Mouse (Mus musculus): Measurements from ENCODE around the gene Gm29797.

Gm29797 gene

DNA sequence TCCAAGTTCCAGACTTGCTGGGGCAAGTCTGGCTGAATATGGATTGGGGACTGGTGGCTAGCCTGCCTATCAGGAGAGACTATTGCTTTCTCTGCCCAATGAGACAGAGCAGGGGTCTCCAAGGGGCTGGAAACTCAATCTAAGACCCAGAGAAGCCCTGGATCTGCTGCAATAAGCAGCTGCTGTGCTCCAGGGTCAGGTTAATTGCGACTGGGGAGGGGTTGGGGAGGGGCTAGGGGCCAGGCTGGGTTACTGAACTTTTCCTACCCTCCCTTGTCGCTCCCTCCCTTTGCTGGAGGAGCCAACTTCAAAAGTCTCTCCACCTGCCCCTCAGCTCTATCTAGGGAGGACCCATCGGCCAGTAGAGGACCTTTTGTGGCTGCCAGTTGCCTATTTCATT is at the start of gene Gm29797:
Gene Gm29797, plus strand, starts transcription at position 301 of the 400 bp plus-strand sequence.
- DNase-seq (ENCODE audit: low read depth): no peak

DNA sequence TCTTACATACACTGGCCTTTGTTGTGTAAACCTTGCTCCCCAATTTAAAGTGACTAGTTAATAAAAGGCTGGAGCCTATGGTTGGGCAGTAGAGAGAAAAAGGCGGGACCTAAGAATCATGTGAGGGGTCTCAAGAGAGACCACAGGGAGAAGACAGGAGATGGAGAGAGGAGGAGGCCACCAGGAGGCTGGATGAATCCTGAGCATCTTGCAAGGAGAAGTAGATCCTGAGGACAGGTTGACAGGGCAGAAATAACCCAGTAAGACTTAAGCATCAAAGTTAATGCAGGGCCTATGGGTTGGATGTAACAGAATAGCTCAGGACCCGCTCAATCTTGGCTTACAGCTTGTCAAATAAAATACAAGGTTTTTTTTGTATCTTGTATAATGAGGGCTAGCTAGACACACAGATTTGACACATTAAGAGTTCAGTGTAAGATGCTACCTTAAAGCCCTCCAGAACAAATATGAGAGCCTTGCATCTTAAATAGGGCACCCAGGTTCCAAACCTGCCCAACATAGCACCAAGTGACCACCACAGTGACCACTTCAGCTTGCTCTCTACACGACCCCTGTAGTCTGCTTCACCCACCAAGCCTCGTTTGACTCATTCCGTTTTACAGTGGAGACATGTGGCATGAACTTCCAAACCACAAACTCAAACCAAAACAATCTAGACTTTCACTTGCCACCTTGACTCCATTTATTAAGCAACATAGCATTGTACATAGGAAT is 37.9 kb upstream of the Gm29797 start:
- peak; percentile 15 for DNase-seq (ENCODE audit: low read depth)

DNA sequence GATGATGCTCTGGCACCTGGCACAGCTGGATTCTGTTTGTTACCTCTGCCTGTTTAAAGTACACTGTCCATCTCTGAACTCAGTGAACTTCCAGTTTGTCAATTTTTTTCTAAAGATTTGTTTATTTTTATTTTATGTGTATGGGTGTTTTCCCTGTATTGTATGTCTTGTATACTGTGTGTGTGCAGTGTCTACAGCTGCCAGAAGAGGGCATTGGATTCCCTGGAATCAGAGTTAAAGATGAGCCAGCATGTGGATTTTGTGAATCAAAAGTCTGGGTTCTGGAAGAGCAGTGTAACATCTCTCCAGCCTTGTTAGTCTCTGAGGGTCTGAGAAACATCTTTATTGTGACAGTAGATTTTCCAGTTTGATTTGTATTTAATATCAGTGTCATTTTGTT is 33.4 kb upstream of the Gm29797 start:
- DNase-seq (ENCODE audit: low read depth): peak; percentile 57

DNA sequence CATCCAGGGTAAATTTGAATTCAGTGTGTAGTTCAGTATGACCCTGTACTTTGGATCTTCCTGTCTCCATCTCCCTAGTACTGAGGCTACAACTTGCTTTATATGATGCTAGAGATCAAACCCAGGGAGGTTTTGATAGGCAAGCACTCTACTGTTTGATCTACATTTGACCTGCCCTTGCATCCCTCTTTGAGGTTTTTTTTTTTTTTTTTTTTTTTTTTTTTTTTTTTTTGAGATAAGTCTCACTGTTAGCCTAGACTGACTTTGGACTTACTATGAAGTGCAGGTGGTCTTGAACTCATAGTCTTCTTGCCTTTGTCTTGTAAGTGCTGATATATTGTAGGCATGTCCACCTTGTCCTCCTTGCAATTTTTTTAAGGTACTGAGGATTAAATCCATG is 28.4 kb upstream of the Gm29797 start:
- DNase-seq (ENCODE audit: low read depth): no peak

DNA sequence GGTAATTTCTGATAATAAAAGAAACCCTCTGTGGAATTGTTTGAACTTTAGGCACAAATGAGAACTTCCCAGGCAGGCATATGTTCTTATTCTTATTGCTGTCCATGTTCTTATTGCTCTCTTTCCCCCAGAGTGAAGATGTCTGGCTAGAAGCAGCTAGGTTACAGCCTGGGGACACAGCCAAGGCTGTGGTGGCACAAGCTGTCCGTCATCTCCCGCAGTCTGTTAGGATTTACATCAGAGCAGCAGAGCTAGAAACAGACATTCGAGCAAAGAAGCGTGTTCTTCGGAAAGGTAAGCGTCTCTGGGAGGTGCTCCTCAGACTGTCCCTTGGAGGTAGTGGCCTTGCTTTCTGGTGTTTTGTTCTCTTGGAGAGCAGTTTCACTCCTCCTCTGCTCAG is 24.2 kb upstream of the Gm29797 start:
- DNase-seq (ENCODE audit: low read depth): no peak

DNA sequence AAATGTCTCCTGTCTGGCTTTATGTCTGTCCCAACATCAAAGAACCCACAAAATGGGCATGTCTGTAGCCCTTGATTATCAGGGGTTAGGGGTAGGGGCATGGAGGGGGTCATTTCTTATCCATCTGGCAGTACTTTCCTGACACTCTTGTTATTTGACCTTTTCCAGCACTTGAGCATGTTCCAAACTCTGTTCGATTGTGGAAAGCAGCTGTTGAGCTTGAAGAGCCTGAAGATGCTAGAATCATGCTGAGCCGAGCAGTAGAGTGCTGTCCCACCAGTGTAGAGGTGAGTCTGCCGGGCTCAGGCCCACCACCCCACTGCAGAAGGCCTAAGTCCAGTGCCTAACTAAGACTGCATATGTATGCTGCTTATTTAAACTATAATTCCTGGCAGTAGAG is 21.0 kb upstream of the Gm29797 start:
- DNase-seq (ENCODE audit: low read depth): no peak

DNA sequence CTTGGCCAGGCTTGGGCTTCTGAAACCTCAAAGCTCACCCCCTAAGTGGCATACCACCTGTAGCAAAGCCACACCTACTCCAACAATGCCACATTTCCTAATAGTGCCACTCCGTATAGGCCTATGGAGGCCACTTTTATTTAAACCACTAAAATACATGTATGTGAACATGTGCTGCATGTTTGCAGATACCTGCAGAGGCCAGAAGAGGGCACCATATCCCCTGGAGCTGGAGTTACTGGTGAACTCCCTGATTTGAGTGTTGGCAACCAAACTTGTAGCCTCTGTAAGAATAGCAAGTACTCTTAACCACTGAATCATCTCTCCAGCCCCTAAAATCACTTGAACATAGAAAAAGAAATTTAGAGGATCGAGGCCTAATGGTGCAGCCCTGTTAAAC is 12.5 kb upstream of the Gm29797 start:
- DNase-seq (ENCODE audit: low read depth): peak; percentile 80

DNA sequence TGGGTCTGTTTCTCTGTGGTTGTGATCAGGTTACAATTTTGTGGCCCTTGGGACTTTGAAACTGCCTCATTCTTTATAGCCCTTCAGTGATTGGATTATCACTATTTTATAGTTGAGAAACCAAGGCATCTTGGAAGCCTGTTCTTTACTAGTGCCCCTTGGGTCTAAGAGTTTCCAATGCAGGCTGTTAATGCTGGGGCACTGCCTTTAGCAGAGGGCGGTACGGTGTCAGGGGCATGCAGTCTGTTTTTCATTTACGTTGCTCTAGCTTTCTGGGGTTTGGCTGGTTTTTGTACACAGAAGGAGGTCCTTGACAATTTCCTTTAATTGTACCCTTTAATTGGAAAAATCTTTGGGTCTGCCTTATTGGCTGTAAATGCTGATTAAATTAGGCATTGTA is 11.2 kb upstream of the Gm29797 start:
- DNase-seq (ENCODE audit: low read depth): no peak

DNA sequence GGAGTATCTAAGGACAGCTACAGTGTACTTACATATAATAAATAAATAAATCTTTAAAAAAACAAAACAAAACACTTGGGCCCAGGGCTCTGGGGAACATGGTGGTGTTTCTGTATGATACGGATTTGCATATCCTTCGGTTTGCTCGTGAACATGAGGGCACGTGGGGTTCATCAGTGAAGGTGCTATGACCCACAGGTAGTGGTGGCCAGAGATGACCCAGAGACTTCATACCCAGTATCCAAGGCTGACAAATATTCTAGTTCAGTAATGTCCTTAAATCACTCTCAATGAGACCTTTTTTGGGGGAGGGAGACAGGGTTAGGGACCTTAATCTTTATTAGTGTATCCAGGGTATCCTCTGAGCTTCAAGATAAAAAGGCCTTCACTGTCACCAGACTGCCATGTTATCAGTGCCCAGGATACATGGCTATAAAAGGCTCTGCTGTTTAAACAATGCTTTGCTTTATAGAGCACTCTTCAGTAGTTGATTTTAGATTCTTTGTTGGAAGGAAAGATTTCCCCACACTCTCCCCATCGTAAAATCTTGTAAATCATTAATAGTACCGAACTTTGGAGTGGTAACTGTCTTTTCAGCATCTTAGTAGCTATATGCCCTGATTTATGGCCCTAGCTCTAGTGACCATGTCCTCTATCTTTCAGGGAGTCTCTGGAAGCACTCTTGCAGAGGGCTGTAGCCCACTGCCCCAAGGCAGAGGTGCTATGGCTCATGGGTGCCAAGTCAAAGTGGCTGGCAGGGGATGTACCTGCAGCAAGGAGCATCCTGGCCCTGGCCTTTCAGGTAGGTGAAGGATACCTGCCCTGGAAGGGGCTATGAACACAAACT is 10.0 kb upstream of the Gm29797 start:
- no peak for DNase-seq (ENCODE audit: low read depth)

DNA sequence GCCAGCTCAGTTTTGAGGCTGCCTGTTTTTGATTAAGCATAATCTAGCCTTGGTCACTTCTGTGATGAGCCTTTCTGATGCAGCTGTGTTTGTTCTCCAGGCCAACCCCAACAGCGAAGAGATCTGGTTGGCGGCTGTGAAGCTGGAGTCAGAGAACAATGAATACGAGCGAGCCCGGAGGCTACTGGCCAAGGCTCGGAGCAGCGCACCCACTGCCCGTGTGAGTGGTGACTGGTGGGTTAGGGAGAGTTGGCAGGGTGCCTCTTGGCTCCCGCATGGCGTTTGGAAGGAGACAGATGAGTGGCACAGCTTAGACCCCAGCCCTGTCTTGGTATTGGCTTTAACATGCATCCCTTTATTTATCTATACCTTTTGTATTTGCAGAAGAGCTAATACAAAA is 7.9 kb upstream of the Gm29797 start:
- no peak for DNase-seq (ENCODE audit: low read depth)

DNA sequence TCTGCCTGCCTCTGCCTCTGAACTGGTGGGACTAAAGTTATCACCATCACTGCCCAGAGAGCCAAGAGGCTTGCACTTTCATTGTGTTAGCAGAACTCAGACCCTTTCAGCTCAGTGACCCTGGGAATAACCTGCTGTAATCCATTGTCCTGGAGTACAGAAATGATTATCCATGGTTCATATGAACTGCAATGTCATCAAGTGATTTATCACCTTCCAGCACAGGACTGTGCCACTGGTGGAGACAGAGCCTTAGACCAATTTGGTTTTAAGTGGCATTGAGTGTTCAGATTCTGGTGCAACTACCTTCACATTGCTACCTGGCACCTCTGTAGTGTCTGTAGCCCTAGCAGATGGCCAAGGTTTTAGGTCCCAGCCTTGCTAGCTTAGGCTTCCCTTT is 3.8 kb upstream of the Gm29797 start:
- DNase-seq (ENCODE audit: low read depth): no peak

DNA sequence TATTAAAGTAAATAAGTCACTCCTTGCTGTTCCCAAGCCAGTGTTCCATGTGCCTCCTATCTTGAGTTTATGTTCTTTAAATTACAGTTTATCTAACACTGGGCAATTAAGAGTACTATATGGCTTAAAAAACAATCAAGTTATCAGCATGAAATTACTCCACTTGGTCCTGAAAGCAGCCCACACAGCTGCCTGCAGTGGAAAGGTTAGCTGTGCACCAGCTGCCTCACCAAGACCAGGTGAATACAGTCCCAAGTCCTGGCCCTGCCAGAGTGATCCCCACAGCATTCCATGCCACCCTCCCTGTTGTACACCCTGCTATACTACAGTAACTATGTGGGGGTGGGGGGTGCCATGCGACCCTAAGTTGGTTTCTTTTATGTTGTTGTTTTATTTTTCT is 3.3 kb upstream of the Gm29797 start:
- DNase-seq (ENCODE audit: low read depth): no peak

DNA sequence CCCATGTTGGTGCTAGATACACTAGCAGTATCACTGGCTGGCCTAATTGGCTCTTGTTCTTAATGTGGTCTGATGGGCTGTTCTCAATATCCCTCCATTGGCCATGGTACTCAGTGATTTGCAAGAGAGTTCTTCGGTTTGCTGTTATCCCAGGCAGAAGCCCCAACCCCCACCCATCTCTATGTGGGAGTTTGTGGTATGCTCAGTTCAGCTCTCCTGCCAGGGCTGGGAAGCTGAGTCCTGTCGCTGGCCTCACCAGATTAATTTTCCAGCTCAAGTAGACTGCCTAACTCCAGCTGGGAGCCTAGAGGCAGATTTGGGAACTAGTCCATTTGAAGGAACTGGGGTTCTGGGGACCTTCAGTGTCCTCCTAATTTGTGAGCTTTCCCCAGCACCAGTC is 607 bp downstream of the Gm29797 start:
- DNase-seq (ENCODE audit: low read depth): no peak

DNA sequence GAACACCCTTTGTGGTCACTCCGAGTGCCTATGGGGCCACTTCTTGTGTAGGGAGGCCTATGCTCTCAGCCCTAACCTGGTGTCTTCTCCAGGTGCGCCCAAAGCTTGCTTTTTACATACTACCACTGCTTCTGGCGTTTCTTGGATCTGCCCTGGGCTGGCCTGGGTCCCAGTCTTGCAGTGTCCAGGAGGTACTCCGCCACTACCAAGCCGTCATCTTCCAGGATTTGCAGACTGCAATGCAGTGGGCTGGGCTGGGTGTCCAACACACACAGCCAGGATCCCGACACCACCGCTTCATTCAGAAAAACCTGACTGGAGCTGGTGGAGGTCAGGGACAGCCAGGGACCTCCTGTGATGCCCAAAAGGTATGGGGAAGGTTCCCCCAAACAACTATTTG is 1.7 kb downstream of the Gm29797 start:
- DNase-seq (ENCODE audit: low read depth): no peak

DNA sequence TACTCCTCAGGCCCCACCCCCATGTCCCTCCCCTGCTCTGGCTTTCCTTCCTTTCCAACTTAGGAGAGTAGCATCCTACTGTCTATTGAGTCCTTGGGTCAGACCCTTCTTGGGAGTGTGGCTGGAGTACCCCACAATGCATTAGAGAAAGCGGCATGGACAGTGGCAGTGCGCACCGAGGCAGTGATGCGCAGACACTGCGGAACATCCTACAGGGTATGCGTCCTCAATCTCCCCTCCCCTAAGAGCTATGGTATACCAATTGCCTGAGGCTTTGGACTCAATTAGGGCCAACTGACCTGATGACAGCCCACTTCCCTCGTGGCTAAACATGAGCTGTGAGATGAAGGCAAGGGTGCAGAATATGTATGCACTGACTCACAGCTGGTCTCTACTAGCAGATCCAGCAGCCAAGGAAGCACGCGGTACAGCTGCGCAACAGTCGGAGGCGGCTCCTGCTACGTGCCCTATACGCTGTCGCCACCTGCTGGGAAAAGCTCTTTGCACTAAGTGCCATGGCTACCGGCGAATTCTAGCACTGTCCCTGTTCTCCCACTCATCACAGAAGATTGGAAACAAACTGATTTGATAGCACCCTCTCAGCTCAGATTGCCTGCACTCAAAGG is 2.2 kb downstream of the Gm29797 start:
- peak; percentile 91 for DNase-seq (ENCODE audit: low read depth)

DNA sequence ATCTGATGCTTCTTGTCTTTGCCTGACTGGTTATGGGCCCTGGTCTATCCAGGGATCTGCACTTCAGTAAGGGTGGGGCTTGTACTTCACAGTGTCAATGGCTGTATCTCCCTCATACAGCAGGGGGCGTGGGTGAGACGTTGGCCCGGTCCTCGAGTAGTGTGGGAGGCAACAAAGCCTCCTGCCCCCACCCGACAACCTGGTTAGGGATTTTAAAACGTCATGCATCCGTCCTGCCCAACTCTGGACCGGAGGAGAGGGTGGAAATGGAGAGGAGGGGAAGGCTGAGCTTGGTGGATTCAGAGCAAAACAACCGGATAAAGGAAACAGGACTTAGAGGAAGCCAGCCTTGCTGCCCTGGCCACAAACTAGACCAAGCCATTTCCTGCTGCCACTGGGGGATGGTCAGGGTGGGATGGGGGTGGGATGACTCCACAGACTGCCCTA is 2.8 kb downstream of the Gm29797 start:
- peak; percentile 95 for DNase-seq (ENCODE audit: low read depth)

DNA sequence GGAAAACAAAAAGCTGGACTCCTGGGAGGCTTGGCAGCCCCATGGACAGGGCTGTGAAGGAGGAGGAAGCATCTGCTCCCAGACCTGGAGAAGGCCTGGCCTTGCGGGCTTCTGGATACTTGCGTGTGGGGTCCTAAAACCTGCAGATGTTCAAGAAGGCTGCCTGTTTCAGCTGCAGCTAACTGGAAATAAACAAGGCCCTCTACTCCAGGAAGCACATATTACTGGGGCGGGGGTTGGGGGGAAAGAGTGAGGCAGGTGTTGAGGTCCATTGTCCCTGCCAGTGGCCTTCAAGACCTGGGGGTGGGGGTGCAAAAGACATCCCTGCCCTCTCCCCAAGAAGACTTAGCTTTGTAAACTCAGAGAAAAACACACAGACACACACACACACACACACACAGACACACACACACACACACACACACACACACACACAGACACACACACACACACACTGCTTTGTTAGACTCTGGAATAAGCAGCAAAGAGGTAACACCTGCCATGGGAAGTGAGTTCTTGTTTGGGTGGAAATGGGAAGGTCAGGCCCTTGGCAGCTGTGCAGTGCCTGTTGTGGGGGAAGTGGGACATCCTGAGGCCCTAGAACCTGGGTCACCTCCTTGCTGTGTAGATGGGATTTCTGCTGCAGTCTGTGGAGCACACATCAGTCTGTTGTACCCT is 5.9 kb downstream of the Gm29797 start:
- peak; percentile 32 for DNase-seq (ENCODE audit: low read depth)

DNA sequence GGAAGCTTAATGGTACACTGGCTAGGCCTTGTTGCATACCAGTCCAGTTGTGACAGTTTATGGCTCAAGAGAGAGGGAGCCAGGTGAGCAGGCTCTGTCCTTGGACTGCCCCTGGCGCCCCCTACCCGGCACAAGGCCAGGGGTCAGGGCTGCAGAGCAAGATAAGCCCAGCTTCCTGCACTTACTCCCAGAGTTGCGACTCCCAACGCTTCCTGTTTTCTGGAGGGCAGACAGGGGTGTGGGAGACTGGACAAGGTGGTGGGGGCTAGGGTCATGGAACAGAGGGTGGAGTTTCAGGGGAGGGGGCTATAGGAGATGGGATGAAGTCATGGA is 6.4 kb downstream of the Gm29797 start:
- DNase-seq (ENCODE audit: low read depth): no peak

DNA sequence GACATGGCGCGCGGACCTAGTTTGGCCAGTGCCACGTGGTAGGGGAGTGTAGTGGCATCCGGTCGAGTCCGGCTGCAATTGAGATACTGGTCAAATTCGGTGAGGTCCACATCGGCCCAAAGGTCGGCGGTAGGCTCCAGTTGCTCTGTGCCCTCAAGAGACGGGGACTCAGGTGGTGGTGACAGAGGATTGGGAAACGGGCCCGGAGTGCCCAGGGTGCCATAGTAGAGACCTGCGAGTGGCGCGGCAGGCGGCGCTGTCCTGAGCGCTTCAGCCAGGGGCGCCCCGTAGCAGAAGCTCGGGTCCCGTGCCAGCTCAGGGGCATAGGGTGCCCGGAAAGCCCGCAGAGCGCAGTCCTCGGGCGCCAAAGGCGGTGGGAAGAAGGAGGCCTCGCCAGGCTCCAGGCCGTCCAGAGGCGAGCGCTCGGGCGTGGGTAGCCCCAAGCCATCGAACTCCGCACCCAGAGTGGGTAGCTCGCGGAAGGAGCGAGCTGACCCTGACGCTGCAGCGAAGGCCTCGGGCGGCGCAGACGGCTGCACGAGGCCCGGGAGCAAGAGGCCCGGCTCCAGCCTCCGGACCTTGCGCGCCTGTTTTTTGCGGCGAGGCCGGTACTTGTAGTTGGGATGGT is 13.6 kb downstream of the Gm29797 start:
- DNase-seq (ENCODE audit: low read depth): no peak

DNA sequence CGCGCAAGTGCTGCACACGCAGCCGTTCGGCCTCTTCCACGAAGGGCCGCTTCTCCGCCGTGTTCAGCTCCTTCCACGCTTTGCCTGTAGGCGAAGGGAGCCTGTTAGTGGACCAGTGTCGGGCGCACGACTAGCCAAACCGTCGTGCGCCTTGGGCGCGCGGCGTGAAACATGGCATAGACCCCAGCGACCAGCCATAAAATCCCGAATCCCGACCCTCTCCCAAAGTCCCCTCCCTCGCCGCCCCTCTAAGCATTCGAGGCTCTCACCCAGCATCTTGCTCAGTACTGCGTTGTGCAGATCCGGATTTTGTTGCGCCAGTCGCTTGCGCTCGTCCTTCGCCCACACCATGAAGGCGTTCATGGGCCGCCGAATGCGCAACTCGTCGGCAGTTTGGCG is 14.1 kb downstream of the Gm29797 start:
- no peak for DNase-seq (ENCODE audit: low read depth)

DNA sequence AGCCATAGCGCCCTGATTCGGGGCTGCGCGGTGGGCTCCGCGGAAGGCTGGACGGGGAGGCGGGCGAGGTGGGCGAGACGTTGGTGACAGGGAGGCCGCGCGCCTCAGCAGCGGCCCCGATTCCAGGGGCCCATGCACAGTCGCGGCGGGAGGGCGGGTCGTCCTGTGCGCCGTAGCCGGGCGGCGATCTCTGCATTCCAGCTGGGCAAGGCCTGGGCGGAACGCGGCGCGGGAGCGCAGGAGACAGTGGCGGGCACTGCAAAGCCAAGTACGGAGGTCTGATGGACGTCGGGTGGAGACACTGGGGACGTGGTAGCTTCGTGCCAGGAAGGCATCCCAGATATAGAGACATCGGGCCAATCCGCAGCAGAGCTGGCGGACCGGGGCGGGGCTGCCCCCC is 14.5 kb downstream of the Gm29797 start, which contains the start of gene Sox18:
Gene Sox18, minus strand, starts transcription at position 315 of the 400 bp plus-strand sequence.
- no peak for DNase-seq (ENCODE audit: low read depth)

DNA sequence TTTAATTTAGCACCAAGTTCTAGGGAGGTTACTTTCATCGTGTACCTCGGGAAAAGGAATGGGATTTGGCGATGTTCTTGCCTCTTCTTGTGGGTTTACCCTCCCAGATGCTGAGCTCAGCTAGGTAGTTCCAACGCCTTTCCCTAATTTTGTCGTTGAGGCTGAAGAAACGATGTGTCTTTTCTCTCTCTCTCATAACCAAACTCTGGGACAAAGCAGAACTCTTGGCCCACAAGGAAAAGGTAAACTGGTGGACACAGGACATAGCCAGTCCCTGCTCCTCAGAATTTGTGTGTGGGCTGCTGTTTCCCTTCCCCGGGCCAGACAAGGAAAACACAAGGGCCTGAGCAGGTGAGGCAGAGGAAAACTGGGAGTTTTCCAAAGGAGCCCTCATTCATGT is 15.2 kb downstream of the Gm29797 start:
- DNase-seq (ENCODE audit: low read depth): no peak
